Mouse (Mus musculus): Measurements from ENCODE around the gene Lrif1.
A peak's percentile ranks its signal among the peaks of the same experiment; 100 is the strongest.
"Not testable (repeated sequence)": the region's sequence is repeated elsewhere in the genome, so short reads cannot be mapped to it uniquely, and the experiment has no call there.

Lrif1 gene

GRCm38 (mm10) chr3:106684830-106685229 is at the start of gene Lrif1:
Gene Lrif1, plus strand, starts transcription at chr3:106684987.
- DNase-seq = peak; percentile 70

GRCm38 (mm10) chr3:106672811-106673210 is 12.0 kb upstream of the Lrif1 start:
- not testable (repeated sequence) for DNase-seq

GRCm38 (mm10) chr3:106685381-106685780 is 594 bp downstream of the Lrif1 start:
- DNase-seq = no peak

GRCm38 (mm10) chr3:106721397-106722027 is 36.7 kb downstream of the Lrif1 start:
- peak; percentile 97 for DNase-seq

- DNase-seq = peak; percentile 88
These were observed 37.5 kb downstream of the Lrif1 start for GRCm38 (mm10) chr3:106722028-106722945.

DNA sequence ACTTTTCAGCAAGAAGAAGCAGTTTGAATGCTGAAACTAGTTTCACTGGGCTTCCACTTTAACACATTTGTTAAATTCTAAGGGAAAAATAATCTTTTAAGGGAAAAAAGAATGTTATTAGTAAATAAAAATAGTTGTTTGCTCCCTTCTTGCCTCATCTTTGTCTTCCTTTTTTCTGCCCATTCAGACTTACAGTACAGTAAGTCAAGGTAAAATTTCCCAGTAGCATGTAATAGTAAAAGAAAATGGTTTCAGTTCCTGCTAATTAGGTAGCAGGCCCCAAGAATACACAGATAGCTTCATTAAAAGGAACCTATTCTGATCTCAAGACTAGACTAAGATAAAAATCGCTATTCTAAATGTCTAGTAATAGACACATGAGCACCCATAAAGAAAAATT is 71.1 kb downstream of the Lrif1 start:
- DNase-seq = no peak

GRCm38 (mm10) chr3:106771834-106772233 is 87.0 kb downstream of the Lrif1 start:
- DNase-seq = no peak

GRCm38 (mm10) chr3:106785130-106785529 is 100.3 kb downstream of the Lrif1 start:
- no peak for DNase-seq
